Mouse (Mus musculus): Measurements from ENCODE around the gene Micu2.
A peak's percentile ranks its signal among the peaks of the same experiment; 100 is the strongest.

The Micu2 gene

DNA sequence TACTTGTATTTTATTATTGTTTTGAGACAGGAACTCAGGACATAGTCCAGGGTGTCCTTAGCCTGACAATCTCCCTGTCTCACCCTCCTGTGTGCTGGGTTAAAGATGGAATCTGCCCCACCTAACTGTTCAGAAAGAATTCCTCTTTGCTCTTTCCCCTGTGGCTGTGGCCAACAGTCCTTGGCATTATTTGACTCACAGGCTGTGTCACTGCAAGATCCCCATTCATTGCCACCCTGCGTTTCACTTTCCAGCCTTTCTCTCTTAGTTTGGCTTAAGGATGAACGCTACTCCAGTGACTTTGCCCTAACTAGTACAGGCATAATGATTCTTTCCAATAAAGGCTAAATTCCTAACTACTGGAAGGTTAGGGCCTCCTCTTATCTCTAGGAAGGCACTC lies 104.7 kb downstream of the Micu2 start:
- no peak for DNase-seq (ENCODE audit: low spot score)

DNA sequence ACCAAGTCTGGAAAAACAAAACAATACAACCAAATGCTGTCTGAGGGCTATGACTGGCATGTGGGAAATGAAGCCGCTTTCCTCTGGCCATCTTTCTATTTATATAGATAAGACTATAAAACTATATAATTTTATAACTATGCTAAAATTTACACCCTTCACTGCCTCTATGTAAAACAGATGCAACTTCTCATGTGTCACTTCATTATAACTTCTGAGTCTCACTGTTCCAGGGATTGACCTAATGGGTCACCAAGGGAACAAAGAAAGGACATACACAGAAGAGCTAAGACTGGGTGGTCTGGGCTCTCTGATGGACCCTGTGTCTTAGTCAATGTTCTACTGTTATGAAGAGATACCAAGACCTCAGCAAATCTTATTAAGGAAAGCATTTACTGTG lies 106.1 kb downstream of the Micu2 start:
- DNase-seq (ENCODE audit: low spot score) = no peak

DNA sequence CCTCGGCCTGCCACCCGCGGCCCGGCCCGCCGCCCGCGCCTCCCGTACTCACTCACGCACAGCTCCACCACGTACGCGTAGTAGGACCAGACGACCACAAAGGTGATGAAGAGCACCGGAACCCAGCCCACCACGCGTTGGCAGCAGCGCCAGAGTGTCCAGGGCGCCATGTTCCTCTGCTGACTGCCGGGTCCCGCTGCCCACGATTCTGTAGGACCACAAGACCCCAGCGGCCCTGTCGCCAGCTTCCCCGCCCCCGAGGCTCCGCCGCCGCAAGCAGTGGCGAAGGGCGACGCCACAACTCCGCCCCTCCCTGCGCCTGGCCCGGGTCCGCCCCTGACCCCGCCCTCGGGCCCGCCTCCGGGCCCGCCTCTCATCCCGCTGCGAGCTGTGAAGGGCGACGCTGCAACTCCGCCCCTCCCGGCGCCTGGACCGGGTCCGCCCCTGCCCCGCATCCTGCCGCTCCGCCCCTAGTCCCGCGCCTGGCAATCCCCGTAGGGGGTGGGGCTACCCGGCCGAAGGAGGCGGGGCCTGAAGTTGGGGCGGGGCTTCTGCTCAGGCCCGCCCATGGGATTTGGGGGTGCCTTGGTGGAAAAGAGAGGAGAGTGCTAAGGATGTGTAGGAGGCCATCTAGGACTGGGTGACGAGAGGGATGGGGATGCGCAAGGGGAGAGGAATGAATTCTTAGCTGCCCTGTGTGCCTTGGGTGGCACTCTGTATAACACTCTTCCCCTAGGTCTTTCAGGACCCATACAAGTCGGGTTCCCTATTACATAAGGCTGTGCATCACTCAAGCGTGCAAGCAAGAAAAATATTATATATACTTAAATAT lies 108.8 kb downstream of the Micu2 start, which contains the start of gene Zdhhc20:
TSS of gene Zdhhc20 (minus strand) at position 266 of the 832 bp plus-strand sequence.
- peak; percentile 96 for DNase-seq (ENCODE audit: low spot score)

DNA sequence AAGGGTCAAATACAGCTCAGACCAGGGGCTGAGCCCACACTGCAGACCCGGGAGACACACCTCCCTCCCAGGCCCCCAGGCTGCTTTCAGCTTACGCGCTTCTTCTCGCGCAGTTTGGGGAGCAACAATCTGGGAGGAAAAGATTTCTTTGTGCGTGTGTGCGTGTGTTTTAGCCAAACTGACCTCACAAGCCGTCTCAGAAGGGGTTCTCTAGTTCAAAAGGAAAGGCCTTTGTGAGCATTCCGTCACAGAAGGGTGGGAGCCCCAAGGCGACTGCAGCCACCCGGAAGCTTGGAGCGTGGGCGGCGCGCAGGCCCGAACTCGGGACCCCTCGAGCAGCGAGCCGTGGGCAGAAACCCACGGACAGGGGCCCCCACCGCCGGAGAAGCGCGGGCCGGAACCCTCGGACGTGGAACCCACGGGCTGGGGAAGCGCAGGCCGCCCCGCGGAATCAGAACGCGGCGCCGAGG lies 109.5 kb downstream of the Micu2 start:
- DNase-seq (ENCODE audit: low spot score) = no peak

DNA sequence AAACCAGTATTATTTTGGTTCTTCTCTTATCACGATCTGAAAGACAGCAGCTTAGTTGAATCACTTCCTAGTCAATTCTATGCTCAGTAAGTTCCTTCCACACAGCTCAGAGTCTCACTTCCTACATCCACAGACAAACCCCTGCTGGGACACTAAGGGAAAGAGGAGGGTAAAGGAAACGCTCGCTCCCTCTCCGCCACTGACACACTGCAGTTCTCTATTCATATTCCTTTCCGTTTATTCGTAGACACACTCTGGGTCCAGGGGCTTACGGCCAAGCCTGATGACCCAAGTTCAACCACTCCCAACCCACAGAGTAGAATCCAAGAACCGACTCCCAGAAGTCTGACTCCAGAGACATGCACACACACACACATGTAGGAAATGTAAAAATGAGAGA lies 111.9 kb downstream of the Micu2 start:
- DNase-seq (ENCODE audit: low spot score) = no peak

DNA sequence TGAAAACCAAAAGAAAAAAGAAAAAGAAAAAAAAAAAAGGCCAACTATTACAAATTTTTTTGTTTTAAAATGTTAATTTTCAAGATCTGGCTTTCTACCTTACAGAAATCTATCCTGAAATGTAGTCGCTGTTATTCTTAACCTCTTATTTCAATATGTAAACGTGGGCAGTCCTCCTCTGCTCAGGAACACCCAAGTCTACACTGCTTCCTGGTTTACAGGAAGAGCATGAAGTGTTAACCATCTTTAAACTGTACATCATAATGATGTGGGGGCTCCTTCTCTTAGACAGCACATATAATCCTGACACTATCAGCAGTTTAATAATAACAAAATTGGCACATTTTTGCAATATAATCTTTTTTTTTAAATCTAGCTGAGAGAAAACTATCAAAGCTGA lies 113.0 kb downstream of the Micu2 start:
- DNase-seq (ENCODE audit: low spot score) = no peak

DNA sequence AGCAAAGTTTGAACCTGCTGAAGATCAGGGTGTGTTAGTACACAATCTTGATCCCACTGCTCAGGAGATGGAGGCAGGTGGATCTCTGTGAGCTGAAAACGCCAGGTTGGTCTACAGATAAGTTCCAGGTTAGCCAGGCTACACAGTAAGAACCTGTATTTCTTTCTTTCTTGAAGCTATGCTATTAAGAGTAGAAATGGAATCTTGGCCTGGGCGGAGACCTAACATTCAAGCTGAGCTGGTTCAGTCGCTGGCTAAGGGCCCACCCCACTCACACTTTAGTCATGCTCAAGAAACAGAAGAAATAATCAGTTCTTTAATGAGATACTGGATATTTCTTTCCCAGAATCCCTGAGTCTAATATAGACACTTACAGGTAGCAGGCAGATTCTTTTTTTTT lies 115.7 kb downstream of the Micu2 start:
- DNase-seq (ENCODE audit: low spot score) = no peak

DNA sequence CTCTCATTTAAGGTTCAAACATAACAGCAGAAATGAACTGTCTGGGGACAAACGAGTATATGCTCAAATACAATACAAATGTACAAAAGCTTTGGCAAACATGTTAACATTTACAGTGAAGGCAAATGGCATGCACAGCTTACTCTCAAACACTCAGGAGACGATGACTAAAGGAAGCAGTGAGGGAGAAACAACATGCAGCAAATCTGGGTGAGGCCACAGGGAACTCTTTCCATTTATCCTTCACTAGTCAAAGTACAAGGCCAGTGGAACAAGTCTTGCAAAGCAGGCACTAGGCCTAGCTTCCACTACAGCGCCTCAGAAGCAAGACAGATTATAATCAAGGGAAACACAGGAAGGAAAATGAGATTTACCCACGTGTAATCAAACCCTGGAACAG lies 116.3 kb downstream of the Micu2 start:
- DNase-seq (ENCODE audit: low spot score) = no peak

DNA sequence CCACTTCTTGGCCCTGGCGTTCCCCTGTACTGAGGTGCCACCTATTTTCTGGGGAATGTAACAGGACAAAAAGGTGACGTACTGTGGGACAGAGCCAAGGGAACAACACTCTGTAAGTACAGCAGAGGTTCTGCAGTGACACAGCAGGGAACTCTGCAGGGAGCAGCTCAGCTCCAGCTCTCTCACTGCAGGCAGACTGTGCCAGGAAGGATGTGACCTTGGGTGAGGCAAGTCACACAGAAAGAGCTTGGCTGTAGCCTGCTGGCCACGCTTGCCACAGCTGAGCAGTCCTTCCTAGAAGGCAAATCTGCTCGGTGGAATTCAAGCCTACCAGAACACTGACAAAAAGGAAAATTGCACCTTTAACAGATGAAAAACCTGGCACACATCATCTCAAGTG lies 117.3 kb downstream of the Micu2 start:
- peak; percentile 65 for DNase-seq (ENCODE audit: low spot score)

DNA sequence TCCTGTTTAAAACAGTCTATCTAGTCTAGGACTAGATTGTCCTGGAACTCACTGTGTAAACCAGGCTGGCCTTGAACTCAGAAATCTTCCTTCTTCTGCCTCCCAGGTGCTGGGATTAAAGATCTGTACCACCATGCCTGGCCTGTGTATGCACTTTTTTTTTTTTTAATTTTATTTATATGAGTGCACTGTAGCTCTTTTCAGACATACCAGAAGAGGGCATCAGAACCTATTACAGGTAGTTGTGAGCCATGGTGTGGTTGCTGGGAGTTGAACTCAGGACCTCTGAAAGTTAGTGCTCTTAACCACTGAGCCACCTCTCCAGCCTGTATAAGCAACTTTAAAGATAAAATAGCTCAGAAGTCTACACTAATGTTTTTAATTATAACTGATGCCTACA lies 118.0 kb downstream of the Micu2 start:
- DNase-seq (ENCODE audit: low spot score) = no peak

DNA sequence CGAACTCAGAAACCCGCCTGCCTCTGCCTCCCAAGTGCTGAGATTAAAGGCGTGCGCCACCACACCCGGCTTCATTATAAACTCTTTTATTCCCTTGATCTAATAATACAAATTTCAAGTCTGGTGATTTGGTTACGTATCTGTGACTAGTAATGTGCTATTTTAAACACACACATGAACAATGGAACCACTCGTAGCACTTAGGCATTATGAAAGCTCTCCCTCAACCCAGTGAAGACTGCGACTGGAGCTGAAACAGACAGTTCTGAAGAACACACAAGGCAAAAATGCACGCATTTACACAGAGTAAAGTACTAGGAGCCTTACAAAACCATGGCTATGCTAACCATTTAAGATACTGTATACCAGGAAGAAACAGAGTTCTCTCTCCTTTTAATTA lies 121.1 kb downstream of the Micu2 start:
- DNase-seq (ENCODE audit: low spot score) = no peak

DNA sequence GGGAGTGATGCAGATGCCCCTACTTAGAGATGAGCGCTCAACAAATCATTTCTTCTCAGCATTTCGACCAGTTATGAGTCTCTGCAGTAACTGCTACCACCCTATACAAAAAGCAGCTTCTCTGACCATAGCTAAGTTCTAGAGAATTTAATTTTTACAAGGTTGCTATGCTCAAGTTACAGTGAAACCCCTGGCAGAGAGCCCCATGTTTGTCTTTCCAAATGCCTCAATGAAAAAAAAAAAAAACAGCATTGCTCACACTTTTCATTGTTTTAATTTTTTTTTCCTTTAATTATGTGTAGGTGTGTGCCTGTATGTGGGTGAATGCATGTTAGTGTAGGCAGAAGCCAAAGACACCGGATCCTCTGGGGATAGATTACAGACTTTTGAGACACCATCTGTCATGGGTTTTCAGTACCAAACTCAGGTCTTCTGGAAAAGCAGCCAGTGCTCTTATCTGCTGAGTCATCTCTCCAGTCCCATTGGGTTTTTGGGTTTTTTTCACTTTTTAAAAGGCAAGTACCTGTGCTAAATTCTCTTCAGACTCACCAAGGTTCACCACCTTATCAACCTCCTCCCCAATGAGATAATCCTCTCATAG lies 132.3 kb downstream of the Micu2 start:
- DNase-seq (ENCODE audit: low spot score) = no peak
